Mouse (Mus musculus) lung, adult 2 months (tissue): ENCODE data around the gene Adora2a.

Source experiments
- CTCF ChIP-seq: fragments of 200-500 bp; IDR thresholded peaks from 2 replicates; pipeline ENCODE4 v1.5.1; 2011; ENCODE audit warnings: mild to moderate bottlenecking, low read length, control low read depth; ENCODE audit not compliant: insufficient read depth
- POLR2A ChIP-seq: fragments of 200-500 bp; IDR thresholded peaks from 2 replicates; pipeline ENCODE4 v1.6.1; 2011; ENCODE audit warnings: low read depth, mild to moderate bottlenecking, control low read depth, low read length, borderline replicate concordance; ENCODE audit errors: extremely low read depth

- TF ChIP-seq POLR2A (no peak), CTCF (no peak)
Observed at GRCm38 (mm10) chr10:75299785-75300418, 16.8 kb upstream of the Adora2a start.
